Mouse (Mus musculus) heart, adult 18-20 months (tissue): ENCODE results near the gene Defb43. TPM values are rescaled to one million over a fixed set of nuclear protein-coding genes. Genes with fewer than 3 reads are reported as not detected.

ENCODE experiments used
- DNase-seq, 2 experiments: peaks; one replicate each; pipeline ENCODE4 v3.0.0; 2021 to 2022; ENCODE audit warnings: mixed read lengths in 1 of 2
- long read RNA-seq, 2 experiments: library from polyadenylated mRNA; stranded (forward); transcript quantifications; one replicate each; pipeline ENCODE4 v2.0.0; 2021
- total RNA-seq, 2 experiments: library from RNA; stranded (reverse); gene quantifications; 2 replicates each; pipeline ENCODE4 v1.2.3; 2021

The Defb43 gene
- total RNA-seq = not detected
- long read RNA-seq, experiment 1 = 0 reads
- long read RNA-seq, experiment 2 = 0 reads

DNA sequence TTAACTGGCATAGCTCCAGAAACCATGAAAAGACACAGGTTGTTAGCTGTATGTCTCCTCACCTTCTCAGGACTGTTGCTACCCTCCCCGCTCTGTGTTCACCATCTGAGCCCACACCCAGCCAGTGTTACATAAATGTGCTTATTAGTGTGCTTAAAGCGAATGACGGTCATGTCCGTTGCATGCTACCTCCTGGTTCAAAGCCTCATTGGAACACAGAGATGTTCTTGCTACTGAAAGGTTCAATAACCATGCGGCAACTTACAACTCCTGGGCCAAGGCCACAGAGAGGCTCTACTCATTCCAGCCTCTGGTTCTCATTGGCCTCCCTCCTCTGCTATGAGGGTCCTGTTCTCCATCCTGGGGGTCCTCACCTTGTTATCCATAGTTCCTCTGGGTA lies at the start of gene Defb43:
Gene Defb43 (plus strand): TSS at position 301 of the 400 bp plus-strand sequence.
- DNase-seq = no peak

GRCm38 (mm10) chr14:62963632-62964031 lies 47.9 kb upstream of the Defb43 start:
- no peak for DNase-seq

- DNase-seq = no peak
Observed at GRCm38 (mm10) chr14:62965342-62965741, 46.2 kb upstream of the Defb43 start.

DNA sequence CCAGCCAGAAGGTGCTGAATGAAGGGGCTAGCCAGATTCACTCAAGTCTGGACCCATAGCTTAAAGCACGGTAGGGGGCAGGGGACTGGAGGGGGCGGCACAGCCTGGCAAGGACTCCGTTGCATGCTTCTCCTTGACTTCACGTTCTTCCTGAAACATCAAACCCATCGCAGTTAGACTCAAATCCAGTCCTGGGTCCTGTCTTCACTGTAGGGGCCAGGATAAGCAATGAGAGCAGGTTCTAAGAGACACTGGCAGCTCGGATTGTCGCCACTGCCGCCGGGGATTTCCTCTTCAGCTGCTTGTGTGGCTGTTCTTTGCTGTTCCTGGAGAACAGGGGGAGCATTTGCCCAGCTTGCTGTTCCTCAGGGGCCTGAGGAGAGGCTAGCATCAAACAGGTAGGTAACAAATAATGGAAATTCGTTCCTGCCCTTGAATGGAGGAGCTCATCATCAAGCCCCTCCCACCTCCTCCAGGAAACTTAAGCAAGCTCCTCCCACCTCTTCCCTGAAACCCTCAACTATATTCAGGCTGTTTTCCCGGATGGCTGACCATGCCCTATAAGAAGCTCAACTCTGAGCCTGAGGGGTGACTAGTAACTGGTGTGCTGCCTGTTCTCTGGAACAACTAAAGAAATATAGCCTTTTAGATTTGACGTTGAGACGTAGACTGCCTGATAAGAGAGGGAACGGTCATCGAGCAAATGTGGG lies 45.6 kb upstream of the Defb43 start:
- DNase-seq = peak; percentile 10 to 38

GRCm38 (mm10) chr14:62975046-62975445 lies 36.5 kb upstream of the Defb43 start:
- DNase-seq = peak; percentile 59 to 91

- DNase-seq = no peak
Observed at GRCm38 (mm10) chr14:62979815-62980214, 31.8 kb upstream of the Defb43 start.

- DNase-seq = no peak
Observed at GRCm38 (mm10) chr14:62984410-62984809, 27.2 kb upstream of the Defb43 start, which contains the start of gene Defb48. Gene Defb48 (minus strand): TSS chr14:62984510.

DNA sequence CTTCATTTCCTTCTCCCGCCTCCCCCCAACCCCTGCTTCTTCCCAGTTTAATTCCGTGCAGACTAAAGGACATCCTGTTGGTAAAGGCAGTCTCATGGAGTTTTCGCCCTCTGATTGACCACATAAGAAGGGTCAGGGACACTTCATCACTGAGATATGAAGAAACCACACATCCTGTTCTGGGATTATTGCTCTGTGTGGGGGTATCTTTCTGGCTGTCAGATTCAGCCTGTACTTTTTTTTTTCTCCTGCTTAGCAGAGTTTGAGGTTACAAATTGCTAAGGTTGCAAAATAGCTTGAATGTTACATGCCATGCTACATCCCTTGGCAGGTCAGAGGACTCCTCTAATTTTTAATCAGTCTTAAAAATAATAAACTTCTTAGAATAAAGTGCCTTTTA lies 20.3 kb upstream of the Defb43 start:
- no peak for DNase-seq

GRCm38 (mm10) chr14:62991849-62992510 lies 19.6 kb upstream of the Defb43 start:
- no peak for DNase-seq

- DNase-seq = no peak
Observed at GRCm38 (mm10) chr14:62997777-62998176, 13.8 kb upstream of the Defb43 start, which contains the start of gene Defb47. Gene Defb47 (plus strand): TSS chr14:62998077.

GRCm38 (mm10) chr14:62998977-62999376 lies 12.6 kb upstream of the Defb43 start:
- DNase-seq = no peak

DNA sequence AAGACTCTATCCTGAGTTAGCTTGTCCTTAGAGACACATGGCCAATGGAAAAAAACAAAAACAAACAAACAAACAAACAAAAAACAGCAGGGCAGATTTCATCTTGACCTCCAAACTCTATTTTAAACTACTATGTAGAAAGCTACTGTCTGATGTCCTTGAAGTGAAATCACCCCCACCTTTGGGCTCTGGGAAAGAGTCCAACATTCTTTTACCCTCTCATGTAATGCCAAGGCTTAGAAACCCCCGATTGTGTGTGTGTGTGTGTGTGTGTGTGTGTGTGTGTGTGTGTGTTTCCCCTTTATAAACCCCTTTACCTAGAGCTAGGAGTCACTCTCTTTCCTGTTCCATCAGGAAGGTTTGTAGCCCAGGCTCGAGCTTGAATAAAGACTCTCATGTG lies 9.0 kb upstream of the Defb43 start:
- no peak for DNase-seq

DNA sequence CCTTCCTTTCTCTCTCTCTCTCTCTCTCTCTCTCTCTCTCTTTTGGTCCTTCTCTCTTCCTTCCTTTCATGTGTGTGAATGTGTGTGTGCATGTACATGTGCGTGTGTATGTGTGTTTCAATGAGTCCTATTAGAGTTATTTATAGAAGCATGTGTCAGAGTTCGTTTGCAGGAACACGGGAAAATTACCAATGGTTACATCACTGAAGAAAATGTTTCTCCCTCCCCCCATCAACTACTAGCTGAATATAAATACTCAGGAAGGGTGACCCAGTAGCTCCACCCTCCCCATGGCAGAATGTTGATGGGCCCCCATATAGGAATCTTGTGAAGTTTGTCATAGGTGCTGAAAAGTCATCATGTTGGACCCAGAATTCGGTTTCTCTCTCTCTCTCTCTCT lies 1.5 kb downstream of the Defb43 start:
- no peak for DNase-seq

- DNase-seq = no peak
Observed at GRCm38 (mm10) chr14:63014667-63015066, 3.1 kb downstream of the Defb43 start.

GRCm38 (mm10) chr14:63020524-63021156 lies 9.1 kb downstream of the Defb43 start:
- DNase-seq = no peak

GRCm38 (mm10) chr14:63046691-63047090 lies 35.1 kb downstream of the Defb43 start, which contains the start of gene Defb42:
Gene Defb42 (plus strand): TSS chr14:63046991.
- DNase-seq = no peak

DNA sequence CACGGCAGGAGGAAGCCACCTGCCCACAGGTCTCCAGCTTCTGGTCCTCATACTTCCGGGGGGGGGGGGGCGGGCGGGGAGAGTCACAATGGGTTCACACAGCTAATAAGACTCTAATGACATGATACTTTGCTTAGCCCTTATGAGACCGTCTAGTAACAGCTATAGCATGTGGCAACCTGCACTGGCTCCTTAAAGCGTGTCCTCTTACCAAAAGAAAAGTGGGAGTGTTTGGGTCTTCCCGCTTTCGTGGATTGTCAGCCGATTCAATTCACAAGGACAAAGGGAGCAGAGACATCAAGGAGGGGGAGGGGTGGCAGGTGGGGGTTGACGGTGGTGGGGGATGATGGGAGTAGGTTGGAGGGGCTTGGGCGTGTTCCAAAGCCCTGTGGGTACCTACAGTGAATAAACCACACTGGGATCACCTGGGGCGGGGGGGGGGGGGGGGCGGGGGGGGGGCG lies 38.4 kb downstream of the Defb43 start, which contains the start of gene Defb30:
Gene Defb30 (minus strand): TSS at position 51 of the 461 bp plus-strand sequence.
- no peak for DNase-seq

DNA sequence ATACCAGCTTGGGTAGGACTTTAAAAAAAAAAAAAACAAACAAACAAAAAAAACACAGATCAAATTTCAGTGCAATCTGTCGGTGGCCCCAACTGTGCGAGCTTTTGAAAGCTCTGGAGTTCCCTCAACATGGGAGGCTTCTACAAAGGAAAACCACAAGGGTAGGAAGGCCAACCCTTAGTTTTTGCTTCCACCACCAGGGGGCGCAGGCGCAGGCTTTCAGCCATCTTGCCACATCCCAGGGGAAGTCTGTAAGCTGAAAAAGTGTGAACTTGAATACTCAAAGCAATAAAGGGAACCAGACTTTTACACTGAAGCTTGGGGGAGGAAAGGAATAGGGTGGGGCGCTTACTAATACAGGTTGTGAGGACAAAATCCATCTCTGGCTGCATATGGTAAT lies 39.2 kb downstream of the Defb43 start:
- DNase-seq = peak; percentile 64 to 88

GRCm38 (mm10) chr14:63054729-63055128 lies 43.2 kb downstream of the Defb43 start:
- peak; percentile 80 to 91 for DNase-seq

- DNase-seq = no peak
Observed at GRCm38 (mm10) chr14:63060361-63060760, 48.8 kb downstream of the Defb43 start.

DNA sequence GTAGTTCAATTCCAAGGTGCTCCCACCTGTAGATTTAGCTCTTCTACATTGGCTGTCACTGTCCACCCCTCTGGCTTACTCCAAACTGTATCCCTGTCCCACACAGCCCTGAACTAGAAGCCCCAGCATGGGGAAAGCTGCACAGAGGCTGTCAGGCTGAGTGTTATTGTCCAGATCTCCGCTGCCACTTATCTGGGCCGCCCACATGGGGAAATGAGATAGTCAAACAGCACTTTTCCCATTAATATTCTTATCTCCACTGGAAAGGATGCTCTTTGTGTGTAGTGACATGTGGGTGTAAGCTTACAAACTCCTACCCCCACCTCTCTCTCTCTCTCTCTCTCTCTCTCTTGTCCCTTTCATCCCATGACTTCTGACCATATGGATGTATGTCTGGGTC lies 50.6 kb downstream of the Defb43 start:
- peak in 1 of 2 experiments; percentile 47 for DNase-seq

DNA sequence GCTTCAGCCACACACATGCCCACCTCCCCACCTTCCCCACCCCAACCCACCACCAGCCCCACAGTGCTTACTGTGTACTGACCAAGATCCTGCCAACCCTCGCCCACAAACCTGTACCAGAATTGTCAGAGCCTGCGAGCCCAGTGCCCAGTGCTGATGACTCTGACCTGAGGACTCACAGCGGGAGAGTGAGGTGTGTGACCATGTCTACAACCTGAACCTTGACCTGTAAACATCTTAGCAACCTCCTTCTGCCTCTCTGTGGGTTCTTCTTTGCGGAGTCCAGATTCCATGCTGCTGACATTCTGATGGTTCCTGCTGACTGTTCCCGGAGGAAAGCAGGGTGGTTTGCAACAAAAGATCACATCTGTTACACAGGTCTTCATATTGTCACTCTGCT lies 53.8 kb downstream of the Defb43 start:
- no peak for DNase-seq
